Mouse (Mus musculus): ENCODE measurements around the gene Tpcn1. TPM values are rescaled to one million over a fixed set of nuclear protein-coding genes. Genes with fewer than 3 reads are reported as not detected.
A peak's percentile ranks its signal among the peaks of the same experiment; 100 is the strongest.

The Tpcn1 gene
- 10 to 100 TPM; 39.3 to 42.7 (median 41.5) TPM for total RNA-seq (2022)

DNA sequence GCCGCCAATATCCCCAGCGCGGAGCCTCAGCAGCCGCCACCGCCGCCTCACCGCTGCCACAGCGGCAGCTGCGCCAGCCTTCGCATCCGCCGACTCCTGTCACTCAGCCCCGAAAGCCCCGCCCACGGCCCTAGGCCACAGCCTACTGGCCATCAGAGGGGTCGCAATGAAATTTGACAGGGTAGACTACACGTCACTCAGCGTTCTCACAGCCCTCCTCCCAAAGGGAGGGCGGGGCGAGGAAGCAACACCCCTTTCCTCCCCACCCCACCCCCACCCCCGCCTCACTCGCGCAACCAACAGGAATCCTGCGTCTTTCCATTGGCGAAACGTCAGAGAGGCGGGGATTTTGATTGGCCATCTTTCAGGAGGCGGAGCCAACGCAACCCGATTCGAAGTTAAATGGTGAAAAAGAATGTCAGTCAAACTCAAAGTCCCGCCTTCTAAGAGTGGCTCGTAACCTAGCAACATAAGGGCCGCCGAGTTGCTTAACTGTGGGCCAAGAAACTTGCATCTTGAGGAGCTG, at the start of gene Tpcn1, which contains the start of gene Iqcd:
Gene Tpcn1 (minus strand): TSS at position 105 of the 526 bp plus-strand sequence.
Gene Iqcd (plus strand): TSS at position 448 of the 526 bp plus-strand sequence.
- peak; percentile 98 to 99 for DNase-seq (ENCODE audit: low spot score in 2 of 2)

DNA sequence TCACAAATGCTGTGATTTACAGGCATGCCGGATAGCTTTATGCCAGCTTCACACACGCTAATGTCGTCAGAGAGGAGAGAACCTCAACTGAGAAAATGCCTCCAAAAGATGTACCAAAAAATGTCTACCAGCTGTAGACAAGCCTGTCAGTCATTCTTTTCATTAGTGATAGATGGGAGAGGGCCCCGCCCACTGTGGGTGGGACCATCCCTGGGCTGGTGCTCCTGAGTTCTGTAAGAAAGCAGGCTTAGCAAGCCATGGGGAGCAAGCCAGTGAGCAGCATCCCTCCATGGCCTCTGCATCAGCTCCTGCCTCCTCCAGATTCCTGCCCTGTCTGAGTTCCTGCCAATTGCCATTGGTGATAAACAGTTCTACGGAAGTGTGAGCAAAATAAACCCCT, 47.2 kb upstream of the Tpcn1 start:
- DNase-seq (ENCODE audit: low spot score in 2 of 2): no peak

DNA sequence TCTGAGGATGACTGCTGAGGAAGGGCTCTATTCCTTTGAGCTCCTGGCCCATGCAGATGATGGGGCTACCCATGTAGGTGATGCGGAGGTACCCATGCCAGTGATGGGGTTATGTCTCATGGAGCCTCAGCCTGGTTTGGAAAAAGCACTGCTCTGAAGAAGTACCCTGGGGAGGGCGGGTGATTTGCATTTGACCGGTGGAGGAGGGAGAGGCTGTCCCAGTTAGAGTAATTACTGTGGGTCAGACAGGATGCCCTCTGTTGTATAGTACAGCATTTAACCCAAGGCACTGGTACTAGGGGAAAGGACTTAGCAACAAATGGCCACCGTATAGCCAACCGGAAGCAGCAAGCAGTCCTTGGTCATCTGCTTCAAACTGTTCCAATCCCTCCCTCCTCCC, 46.4 kb upstream of the Tpcn1 start:
- no peak for DNase-seq (ENCODE audit: low spot score in 2 of 2)

DNA sequence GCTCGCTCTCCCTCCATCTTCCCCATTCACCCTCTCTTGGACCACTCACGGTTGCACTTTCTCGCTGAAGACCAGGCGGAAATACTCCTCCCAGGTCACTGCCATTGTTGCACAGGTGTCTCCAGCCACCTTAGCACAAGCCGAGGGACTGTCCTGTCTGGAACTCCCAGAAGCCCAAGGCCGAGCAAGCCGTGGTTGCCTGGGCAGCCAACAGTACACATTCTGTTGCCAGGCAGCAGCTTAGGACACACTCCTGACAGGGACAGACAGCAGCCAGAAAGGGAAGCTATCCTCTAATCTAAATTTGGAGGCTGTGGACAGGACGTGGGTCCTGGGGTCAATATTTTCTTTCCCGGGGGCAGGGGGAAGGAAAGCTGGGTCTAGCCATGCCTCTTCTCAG, 45.7 kb upstream of the Tpcn1 start, which contains the start of gene Cfap73:
Gene Cfap73 (minus strand): TSS at position 105 of the 400 bp plus-strand sequence.
- no peak for DNase-seq (ENCODE audit: low spot score in 2 of 2)

DNA sequence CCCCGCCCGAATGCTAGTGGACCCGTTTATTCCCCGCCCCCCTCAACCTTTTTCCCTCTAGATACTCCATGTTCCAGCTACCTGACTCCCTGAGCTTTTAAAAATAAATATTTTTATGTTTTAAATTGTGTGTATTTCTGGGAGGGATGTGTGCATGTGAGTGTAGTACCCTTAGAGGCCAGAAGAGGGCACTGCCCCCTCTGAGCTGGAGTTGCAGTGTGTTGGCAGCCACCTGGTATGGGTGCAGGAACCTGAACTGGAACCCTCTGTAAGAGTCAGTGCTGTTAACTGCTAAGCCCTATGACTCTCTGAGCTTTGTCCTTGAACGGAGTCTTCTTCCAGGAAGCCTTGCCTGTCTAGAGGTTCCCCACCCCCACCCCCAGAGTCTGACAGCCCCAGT, 43.4 kb upstream of the Tpcn1 start:
- no peak for DNase-seq (ENCODE audit: low spot score in 2 of 2)

DNA sequence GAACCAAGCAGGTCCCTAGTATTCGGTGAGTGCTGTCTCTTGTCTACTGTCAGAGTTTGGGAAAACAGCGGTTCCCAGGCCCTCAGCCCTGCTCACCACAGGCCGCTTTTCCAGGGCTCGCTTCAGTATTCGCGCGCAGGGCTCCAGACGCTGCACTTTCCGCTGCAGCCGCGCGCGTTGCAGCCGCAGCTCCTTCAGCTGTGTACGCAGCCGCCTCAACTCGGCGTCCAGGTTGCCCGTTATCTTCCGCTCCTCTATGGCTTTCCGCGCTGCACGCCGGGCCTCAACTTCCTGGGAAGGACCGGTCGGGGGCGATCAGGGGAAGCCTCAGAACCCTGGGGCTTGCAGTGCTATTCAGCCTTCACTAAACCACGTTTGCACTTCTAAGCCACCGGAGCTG, 42.7 kb upstream of the Tpcn1 start:
- no peak for DNase-seq (ENCODE audit: low spot score in 2 of 2)

DNA sequence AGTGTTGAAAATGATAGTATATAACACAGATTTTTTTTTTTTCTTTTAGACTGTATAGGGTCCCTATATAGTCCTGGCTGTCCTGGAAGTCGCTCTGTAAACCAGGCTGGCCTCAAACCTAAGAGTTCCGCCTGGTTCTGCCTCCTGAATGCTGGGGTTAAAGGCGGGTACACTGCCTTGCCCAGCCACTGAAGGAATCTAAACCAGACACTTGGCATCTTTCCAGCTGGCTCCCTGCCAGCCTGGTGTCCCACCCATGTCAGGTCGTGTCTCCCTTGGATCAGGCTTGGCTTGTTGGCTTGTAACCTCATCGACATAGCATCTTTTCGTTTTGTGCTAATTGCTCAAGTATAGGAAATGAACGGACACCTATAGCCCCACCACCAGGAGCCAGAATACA, 40.2 kb upstream of the Tpcn1 start:
- no peak for DNase-seq (ENCODE audit: low spot score in 2 of 2)

DNA sequence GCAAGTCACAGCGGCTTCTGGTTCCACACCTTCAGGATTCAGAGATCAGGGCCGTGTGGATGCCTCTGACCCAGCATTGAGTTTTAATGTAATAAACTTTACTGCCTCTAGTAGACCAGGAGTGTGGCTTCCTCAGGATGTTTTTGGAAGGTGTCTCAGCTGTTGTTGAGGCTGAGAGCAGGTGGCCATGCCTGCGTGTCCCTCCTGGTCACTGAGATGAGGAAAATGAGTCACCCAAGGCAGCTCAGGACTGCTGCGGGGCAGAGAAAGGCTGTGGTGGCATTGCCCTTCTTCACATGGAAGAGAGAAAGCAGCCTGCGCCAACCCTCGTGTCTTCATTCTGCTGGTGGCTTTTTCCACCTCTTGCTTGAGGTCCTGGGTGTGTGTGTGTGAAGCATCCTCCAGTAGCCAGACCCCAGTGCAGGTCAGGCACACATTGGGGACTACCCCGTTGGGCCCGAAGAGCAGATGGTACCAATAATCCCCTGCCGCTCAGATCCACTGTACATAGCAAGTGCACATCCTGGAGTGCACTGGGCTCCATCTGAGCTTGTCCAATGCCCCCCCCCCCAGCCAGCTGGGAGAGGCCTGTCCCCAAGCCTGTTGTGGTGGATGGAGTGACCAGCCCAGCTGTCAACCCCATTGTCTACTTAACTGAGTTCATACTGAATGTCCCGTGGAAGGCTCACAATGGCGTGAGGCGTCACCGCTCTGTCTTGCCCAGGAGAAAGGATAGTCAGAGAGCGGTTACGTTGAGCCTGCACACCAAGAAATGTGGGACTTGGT, 39.2 kb upstream of the Tpcn1 start:
- DNase-seq (ENCODE audit: low spot score in 2 of 2): no peak

DNA sequence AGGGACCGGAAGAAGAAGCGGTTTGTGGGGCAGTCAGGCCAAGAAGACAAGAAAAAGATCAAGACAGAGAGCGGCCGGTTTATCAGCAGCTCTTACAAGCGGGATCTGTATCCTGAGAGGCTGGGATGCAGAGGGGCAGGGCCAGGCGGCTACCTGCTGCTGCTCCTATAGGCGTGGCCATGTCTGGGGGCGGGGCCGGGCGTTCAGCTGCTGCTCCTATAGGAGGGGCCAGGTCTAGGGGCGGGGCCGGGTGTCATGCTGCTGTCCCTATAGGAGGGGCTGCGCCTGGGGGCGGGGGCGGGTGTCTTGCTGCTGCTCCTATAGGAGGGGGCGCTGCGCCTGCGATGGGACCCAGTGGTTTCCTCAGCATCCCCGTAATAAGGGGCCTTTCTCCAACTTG, 37.9 kb upstream of the Tpcn1 start:
- DNase-seq (ENCODE audit: low spot score in 2 of 2): no peak

DNA sequence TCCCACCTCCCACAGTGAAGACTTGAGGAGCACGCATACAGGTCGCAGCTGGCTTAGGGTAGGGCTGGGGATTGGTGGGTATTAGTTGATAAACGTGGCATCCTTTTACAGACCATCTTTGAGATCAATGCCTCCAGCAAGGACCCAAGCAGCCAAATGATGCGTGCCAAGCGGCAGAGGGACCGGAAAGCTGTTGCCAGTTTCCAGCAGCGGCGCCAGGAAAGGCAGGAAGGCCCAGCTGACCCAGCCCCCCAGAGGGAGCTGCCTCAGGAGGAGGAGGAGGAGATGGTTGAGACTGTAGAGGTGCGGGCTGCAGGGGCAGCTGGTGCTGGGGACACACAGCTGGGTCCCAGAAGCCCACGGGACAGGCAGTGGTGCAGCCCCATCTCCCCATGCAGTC, 36.0 kb upstream of the Tpcn1 start:
- no peak for DNase-seq (ENCODE audit: low spot score in 2 of 2)

DNA sequence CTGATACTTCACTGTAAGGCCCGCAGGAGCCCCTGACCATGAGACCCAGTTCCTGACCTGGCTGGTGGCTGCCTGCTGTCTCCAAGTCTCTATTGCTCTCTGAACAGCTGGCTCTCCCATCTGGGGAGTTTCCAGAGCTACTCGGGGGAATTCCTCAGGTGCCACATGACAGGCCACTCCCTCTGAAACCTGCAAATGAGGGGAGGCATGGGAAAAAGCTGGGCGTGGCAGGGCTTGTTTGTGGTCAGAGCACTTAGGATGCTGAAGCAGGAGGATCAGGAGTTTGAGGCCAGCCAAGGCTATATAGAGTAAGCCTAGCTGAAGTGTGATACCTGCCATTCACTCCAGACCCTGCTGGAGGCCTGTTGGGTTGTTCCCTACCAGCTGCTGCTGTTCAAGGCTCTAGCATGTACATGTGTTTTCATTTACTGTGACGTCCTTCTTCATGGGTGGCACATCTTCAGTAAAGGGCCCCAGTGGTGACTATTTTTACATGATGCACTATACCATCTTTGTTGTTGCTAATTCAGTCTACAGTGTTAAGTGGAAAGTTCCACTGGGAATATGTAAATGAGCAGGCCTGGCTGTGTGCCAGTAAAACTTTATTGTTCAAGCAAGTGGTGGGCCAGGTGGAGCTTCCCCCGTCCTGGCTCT, 33.9 kb upstream of the Tpcn1 start:
- DNase-seq (ENCODE audit: low spot score in 2 of 2): no peak

DNA sequence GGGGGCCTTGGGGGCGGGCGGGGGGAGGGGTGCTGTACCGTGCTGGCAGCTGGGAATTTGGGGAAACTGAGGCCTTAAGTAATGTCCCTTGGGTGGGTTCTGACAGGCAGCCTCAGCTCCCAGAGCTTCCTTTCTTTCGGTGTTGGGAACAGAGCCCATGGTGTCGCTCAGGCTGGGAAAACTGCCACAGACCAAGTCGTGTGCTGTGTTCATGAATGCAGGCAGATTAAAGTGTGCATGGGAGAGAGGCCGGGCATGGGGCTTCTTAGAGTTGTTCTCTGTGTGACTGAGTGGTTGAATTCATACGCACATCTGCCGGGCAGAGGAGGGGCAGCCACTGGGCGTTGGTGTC, 33.3 kb upstream of the Tpcn1 start:
- no peak for DNase-seq (ENCODE audit: low spot score in 2 of 2)

DNA sequence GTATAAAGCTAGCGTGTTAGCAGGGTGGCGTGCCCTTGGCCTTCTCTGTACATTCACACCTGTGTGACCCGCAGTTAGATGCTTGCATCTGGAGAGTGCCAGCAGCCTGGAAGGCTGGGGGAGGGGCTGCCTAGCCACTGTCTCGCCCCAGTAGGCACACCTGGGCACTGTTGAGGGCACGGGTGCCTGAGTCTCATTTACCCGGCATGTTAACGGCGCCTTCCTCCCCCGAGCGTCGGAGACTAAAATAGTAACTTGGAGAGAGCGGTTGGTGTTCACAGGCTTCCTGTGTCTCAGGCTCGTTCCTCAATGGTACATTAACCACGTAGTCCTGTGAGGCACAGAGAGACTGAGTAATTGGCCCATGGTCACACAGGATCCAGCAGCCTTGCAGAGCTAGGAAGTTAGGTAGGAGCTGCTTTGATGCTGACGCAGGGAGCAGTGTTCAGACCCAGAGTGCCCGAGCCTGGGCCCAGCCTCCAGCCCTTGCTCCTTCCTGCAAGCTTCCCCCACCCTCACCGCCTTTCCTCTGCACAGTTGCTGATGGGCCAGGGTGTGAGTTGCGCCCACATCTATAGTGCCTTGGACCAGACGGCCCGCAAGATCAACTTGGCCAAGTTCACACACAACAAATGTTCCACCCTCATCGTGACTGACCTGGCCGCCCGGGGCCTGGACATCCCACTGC, 32.7 kb upstream of the Tpcn1 start:
- no peak for DNase-seq (ENCODE audit: low spot score in 2 of 2)

DNA sequence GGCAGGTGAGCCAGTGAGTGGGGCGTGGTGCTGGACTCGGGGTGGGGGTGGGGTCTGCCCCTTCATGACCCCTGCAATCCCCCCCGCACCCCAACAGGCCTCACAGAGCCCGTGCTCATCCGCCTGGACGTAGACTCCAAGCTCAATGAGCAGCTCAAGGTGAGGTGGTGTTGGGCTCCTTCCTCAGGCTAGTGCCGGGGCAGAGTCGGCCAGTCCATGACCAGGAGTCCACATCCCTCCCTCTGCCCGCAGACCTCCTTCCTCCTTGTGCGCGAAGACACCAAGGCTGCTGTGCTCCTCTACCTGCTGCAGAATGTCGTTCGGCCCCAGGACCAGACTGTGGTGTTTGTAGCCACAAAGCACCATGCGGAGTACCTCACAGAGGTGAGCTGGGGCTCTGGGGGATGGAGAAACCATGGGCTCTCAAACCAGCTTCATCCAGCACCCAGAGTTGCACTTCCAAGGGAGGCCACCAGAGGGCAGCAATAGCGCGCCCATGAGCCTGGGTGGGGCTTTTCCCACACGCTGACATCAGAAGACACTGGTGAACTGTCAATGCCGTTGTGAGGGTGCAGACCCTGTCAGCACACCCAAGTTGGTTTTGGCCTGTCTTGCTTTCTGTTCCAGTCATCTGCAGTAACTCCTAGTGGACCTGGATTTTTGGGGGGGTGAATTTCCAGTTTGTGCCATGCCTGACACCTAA, 32.1 kb upstream of the Tpcn1 start:
- DNase-seq (ENCODE audit: low spot score in 2 of 2): peak; percentile 40 to 49

DNA sequence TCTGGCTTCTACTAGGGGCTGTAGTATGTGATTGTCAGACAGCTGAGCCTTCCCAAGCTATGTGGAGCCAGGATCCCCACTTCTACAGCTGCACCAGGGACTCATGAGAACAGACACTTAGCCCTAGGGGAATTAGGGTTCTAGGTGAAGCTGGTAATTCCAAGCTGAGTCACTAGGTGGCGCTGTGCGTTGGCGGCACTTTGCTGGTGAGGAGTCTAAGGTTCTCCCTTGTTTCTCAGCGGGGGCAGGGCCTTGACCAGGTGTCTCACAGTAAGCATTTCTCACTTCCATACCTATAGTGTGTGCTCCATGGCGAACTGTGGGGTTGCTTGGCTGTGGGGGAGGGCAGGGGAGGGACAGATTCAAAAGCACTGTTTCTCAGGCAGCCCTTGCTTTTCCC, 30.7 kb upstream of the Tpcn1 start:
- no peak for DNase-seq (ENCODE audit: low spot score in 2 of 2)

DNA sequence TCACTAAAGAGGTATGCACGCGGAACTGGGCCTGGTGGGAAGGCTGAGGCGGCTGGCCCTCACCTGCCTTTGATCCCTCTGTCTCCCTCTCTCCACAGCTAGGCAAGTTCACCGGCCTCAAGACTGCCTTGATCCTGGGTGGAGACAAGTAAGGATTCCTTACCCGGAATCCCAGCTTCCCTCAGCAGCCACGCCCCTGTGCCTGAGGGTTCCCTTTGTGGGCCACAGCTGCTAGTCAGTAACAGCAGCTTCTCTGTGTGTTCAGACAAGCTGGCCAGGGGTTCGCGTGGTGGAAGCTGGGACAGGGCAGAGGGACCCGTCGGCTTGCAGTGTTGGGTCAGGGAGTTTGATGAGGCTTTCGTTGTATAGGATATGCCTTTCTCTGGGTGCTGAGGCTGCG, 30.3 kb upstream of the Tpcn1 start:
- DNase-seq (ENCODE audit: low spot score in 2 of 2): no peak

DNA sequence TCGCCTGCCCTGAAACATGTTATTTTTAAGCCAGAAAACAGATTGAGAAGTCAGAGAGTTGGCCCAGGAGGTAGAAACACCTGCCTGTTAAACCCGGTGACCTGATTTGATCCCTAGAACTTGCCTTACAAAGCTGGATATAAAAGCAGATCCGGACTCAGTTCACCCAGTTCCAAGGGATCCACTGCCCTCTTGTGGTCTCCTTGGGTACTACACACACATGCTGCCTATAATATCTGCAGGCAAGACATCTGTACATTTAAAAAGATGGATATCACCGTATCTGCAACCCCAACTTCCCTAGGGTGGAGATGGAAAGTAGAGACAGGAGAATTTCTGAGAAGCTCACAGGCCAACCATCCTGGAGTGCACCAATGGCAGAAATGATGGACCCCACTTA, 27.4 kb upstream of the Tpcn1 start:
- no peak for DNase-seq (ENCODE audit: low spot score in 2 of 2)

DNA sequence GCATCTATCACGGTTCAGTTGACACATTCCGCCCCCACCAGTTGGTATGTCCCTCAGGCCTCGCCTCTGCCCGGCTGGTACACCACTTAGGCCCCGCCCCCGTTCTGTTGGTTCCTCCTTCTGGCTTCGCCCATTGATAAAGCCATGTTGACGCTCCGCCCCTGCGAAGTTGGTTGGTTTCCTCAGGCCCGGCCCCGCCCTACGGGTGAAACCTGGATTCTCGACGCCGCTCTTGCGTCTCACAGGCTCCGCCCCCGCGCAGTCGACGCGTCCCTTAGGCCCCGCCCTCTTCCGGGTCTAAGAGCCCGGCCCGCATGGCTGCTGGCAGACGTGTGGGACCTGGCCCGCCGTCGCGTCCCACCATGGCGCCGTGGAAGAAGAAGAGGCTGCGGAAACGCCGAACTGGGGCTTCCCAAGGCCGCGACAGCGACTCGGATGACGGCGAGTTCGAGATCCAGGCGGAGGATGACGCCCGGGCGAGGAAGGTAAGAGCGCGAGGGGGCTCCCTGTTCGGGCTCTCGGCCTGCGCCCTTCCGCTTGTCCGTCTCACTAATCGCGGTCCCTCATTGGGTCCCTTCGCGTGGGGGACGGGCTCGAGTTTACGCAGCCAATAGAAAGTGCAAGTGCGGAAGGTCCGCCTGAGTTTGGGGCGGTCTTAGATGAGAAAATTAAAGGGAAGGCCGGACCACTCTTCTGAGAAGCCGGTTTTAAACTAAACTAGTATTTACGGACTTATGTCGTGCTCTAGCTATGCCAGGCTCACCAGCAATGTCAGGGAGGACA, 24.5 kb upstream of the Tpcn1 start:
- DNase-seq (ENCODE audit: low spot score in 2 of 2): peak; percentile 100

DNA sequence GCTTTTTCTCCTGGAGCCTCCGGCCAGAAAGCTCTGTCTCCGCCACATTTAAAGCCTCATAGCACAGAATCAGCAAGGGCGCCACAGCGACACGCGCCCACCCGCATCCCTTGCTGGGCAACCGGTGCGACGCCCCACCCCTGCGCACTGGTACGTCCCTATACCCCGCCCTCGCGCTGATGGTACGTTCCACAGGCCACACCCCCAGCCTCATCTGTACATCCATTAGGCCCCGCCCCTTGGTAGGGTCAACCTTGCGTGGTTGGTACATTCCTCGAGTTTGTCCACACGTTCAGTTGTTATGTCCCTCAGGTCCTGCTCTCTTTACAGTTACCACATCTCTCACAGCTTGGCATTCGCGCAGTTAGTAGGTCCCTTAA, 24.0 kb upstream of the Tpcn1 start, which contains the start of the genes Rita1 and Ddx54:
Gene Rita1 (minus strand): TSS at position 148 of the 380 bp plus-strand sequence.
Gene Ddx54 (plus strand): TSS at position 298 of the 380 bp plus-strand sequence.
- peak; percentile 97 to 98 for DNase-seq (ENCODE audit: low spot score in 2 of 2)

DNA sequence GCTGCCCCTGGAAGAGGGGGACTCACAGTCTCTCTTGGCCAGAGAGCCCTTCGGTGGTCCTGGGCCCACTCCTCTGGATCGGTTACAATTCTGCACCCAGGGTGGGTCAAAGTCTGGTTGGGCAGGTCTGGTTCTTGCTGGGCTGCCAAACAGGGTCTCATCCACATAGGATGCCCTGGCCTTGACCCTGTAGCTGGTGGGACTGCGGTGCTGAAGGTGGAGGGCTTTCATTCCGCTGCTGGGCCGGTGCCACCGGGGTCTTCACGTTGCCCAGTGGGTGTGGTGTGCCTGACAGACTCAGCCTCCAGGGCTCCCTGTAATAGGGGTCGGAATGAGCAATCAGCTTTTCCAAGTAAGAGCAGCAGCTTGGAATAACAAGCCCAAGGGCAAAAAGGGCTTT, 22.9 kb upstream of the Tpcn1 start:
- DNase-seq (ENCODE audit: low spot score in 2 of 2): no peak

DNA sequence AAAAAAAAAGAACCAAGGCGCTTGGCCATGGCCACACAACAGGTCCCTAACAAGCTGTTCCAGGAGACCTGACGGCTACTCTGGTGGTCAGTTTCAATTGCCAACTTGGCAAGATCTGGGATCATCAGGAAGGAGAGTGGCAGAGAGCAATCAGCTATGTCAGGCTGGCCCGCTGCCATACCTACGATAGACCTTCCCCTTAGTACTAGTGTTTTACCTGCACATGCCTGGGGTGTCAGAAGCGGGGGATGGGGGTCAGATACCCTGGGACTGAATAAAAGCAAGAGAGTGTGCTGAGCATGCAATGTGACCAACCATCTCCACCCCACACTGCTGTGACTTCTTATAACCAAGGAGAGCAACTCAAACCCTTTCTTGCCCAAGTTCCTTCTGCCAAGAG, 22.4 kb upstream of the Tpcn1 start:
- DNase-seq (ENCODE audit: low spot score in 2 of 2): no peak
